Mouse (Mus musculus): ENCODE measurements around the gene Tmem192.
"Not testable (repeated sequence)": the region's sequence is repeated elsewhere in the genome, so short reads cannot be mapped to it uniquely, and the experiment has no call there.

Gene Tmem192

DNA sequence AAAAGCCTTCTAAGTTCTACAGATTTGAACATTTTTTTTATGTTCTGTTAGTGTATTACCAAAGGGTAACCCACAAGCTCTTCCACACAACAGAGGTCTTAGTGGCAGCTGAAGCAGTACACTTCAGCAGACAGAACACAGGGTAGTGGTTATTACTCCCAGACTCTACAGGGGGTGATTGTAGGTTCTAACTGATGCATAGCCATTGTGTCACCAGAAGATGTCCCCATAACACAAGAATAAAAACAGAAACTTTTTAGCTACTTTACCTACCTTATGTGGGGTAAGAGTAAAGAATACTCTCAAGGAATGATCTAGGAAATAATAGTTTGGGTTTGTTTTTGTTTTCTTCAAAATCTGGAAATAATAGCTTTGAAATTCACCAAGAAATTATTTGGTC is 15.9 kb downstream of the Tmem192 start:
- DNase-seq (ENCODE audit: low spot score in 2 of 2) = no peak

DNA sequence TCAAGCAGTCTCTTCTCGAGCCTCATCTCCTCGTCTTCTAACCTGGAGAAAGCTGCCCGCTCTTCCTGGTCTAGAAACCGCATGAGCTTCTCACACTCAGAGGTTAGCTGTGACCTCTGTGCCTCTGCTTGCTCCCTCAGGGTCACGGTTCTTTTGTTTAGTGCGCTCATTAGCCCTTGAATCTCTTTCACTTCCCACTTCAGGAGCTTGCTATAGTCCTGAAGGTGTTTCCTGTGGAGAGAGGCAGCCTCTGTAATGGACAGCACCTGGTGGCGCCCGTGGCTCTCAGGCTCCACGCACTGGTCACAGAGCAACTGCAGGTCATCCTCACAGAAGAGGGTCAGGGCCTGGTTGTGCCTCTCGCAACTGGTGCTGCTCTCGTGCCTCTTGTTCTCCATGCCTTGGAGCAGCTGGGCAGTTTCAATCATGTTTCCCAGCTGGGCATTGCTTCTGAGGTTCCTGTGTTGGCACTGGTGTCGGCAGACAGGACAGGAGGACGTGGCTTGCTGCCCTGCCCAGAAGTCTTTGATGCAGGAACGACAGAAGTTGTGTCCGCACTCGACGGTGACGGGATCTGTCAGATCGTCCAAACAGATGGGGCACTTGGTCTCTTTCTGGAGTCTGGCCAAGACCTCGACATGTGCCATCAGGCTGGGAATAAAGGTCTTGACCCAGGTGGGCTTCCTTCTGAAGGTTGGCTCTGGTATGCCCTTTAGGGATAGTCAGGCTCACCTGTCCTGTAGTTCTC is 36.3 kb downstream of the Tmem192 start:
- DNase-seq (ENCODE audit: low spot score in 2 of 2) = no peak

DNA sequence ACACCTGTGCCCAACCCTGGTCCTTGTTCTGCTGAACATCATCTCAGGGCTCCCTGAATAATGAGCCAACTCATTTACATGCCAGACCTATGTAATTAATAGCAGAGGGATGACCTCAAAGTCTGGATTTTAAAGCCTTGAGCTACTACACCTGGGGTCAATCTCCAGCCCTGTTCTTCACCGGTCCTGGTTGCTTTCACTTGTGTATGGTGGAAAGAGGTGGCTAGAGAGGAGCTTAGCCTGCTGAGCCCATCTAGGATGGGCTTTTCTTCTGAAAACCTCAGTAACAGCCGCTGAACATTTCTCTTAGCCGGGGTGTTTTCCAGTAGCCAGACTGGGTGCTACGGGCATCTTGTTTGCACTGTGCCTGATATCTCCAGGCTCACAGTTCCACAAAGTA is 40.7 kb downstream of the Tmem192 start, which contains the start of gene Trim75:
TSS of gene Trim75 (minus strand) at position 101 of the 400 bp plus-strand sequence.
- no peak for DNase-seq (ENCODE audit: low spot score in 2 of 2)

DNA sequence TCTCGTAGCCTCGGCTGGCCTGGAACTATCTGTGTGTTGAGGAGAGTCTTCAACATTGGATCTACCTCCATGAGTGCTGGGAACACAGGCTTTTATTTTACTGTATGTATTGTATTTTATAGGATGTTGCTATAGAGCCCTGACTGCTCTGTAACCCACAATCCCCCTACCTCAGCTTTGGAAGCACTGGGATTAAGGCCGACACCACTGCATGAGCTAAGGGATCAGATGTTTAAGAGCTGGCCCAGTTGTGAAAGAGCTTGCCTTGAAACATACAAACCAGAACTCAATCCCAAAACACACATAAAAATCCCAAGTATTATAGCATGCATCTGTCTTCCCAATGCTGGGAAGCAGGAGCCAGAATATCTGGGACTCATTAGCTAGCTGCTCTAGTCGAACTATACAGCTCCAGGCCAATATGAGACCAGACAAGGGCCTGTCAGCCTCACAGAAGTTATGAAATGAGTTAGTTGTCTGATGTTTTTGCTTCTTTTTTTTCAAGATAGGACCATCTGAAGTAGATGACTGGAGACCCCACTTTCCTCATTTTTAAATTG is 51.9 kb downstream of the Tmem192 start:
- DNase-seq (ENCODE audit: low spot score in 2 of 2) = no peak

DNA sequence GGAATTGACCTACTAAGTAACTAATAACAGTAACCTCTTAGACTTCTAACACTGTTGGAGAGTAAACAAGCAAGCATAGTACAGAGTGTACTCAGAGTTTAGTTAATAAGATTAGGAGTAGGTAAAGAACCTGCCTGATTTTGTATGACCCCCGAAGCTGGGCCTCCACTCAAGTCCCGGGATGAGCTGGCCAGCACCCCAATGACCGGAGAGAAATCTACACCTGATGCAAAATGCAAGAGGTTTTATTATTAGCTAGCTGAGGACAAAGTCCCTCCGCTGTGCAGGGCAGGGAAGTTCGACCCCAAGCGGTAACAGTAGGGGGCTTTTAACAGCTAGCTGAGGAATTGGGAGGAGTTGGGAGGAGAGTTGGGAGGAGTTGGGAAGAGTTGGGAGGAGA is 60.6 kb downstream of the Tmem192 start:
- DNase-seq (ENCODE audit: low spot score in 2 of 2) = not testable (repeated sequence)

DNA sequence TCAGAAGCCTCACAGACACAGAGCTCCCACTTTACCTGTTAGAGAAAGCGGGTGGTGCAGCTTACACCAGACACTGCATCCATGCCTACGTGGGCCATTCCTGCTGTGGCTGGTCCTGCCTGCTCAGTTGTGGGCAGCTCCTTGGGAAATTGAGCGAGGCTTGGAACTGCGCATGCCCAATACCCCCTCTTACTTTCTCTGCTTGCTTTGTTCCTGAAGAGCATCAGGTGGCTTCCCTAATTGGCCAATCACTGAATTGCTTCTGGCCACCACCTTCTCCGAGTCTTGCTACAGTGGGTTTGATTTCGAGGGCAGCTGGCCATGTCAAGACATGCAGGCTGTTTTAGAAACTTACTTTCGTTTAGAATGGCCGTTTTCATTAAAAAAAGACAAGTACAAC is 71.4 kb downstream of the Tmem192 start, which contains the start of the genes Trim61 and Trim60:
TSS of gene Trim61 (minus strand) at position 101 of the 400 bp plus-strand sequence.
TSS of gene Trim60 (minus strand) at position 162 of the 400 bp plus-strand sequence.
- DNase-seq (ENCODE audit: low spot score in 2 of 2) = no peak
